Mouse (Mus musculus) testis, adult 2 months (tissue): ENCODE data around the gene Bcl2l11. TPM values are rescaled to one million over a fixed set of nuclear protein-coding genes. Genes with fewer than 3 reads are reported as not detected.

ENCODE experiments used
- H3K27ac ChIP-seq: fragments of 200-500 bp; 2 replicates; pipeline ENCODE4 v1.5.1; 2012; ENCODE audit warnings: low read depth, low read length; ENCODE audit not compliant: control insufficient read depth, insufficient read depth
- H3K27me3 ChIP-seq: fragments of 200-500 bp; 2 replicates; pipeline ENCODE4 v1.6.1; 2012; ENCODE audit warnings: mild to moderate bottlenecking, low read length, moderate library complexity; ENCODE audit not compliant: control insufficient read depth, insufficient read depth
- H3K36me3 ChIP-seq: fragments of 200-500 bp; 2 replicates; pipeline ENCODE4 v1.6.1; 2012; ENCODE audit warnings: mild to moderate bottlenecking, low read length; ENCODE audit not compliant: control insufficient read depth, insufficient read depth
- H3K4me1 ChIP-seq: fragments of 200-500 bp; 2 replicates; pipeline ENCODE4 v1.6.1; 2012; ENCODE audit warnings: low read length; ENCODE audit not compliant: control insufficient read depth, insufficient read depth
- H3K4me3 ChIP-seq: fragments of 200-500 bp; 2 replicates; pipeline ENCODE4 v1.5.1; 2012; ENCODE audit warnings: low read depth, mild to moderate bottlenecking, low read length, moderate library complexity, mixed read lengths; ENCODE audit not compliant: control insufficient read depth
- CTCF ChIP-seq: fragments of 200-500 bp; IDR thresholded peaks from 2 replicates; pipeline ENCODE4 v1.5.1; 2012; ENCODE audit warnings: low read depth, mild to moderate bottlenecking, inconsistent platforms, low read length, moderate library complexity; ENCODE audit not compliant: control insufficient read depth, insufficient read depth, insufficient replicate concordance
- POLR2A ChIP-seq: fragments of 200-500 bp; IDR thresholded peaks from 2 replicates; pipeline ENCODE4 v1.6.1; 2012; ENCODE audit warnings: low read depth, mild to moderate bottlenecking, inconsistent platforms, low read length, moderate library complexity; ENCODE audit not compliant: control insufficient read depth
- polyA plus RNA-seq: library from polyadenylated mRNA; depleted of rRNA; stranded (reverse); fragments of >200 nt; gene quantifications from 2 replicates; pipeline ENCODE4 v1.2.3, GENCODE M21; 2012

Gene Bcl2l11
- polyA plus RNA-seq, 1 experiment: 63.3 TPM

DNA sequence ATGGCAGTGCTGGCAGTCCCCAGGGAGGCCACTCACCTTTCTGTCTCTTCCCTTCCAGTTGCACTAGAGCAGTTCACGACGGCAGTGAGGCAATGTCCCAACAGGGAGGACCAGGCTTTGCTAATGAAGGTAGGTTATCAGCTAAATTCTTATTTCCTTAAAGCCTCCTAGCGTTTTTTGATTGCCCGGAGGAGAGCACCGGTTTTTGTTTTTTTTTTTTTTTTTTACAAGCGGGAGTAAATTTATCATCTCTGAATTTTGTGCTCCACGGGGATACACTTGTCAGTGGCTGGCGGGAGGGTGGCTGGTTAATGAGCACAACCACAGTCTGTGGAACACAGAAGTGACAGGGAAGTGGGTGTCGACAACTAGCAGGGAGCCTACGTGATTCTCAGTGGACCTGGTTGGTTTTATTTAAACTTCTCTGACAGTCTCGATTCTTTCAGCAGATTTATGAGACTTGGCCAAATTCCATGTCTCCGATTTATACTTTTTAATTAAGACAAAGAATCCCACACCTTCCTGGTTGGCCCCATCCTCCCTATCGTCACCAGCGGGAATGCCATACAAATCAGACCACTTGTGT lies 39.4 kb upstream of the Bcl2l11 start:
- H3K4me3 ChIP-seq: no peak overlapping the region
- no peaks in the 10 kb centered on the region for H3K27me3 ChIP-seq
- no peaks in the 10 kb centered on the region for H3K36me3 ChIP-seq
- H3K27ac ChIP-seq: no peak overlapping the region
- no peaks in the 10 kb centered on the region for H3K4me1 ChIP-seq
- TF ChIP-seq POLR2A (no peak), CTCF (no peak)

GRCm38 (mm10) chr2:128086996-128087526 lies 38.8 kb upstream of the Bcl2l11 start:
- TF ChIP-seq CTCF (no peak), POLR2A (no peak)
- Histone ChIP-seq H3K36me3 (no peaks in the 10 kb centered on the region), H3K27me3 (no peaks in the 10 kb centered on the region)

GRCm38 (mm10) chr2:128087798-128088545 lies 37.9 kb upstream of the Bcl2l11 start:
- Histone ChIP-seq H3K27ac (no peak overlapping the region), H3K4me3 (no peak overlapping the region), H3K4me1 (no peaks in the 10 kb centered on the region), H3K27me3 (no peaks in the 10 kb centered on the region), H3K36me3 (no peaks in the 10 kb centered on the region)
- TF ChIP-seq POLR2A (no peak), CTCF (no peak)

More at GRCm38 (mm10) chr2:128086996-128087526, 38.8 kb upstream of the Bcl2l11 start:
- H3K27ac ChIP-seq: no peak overlapping the region
- H3K4me3 ChIP-seq: no peak overlapping the region
- H3K4me1 ChIP-seq: no peaks in the 10 kb centered on the region

DNA sequence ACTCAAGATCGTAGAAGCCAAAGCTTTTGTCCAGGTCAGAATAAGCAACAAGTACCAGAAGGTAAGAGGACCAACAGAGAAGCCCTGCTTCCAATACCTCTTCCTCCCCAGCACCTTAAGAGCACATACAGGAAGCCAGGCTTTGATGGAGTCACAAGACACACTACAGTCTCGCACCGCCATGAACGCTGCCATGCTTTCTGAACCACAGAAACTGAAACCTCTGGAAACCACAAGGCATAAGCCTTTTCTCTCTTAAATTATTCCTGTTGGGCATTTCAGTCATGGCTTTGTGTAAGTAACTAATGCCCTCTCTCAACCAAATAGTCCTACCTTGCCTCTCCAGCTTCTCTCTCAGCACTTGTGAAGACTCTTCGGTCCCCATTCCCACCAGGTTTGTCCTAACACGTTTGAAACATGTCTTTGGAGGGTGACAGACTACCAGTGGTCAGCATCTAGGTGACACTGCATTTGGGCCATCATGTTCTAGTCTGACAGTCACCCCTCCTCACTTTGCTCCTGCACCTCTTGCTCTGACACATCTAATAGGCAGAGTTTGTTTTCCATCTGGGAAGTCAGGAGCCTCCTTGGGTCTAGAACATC lies 35.5 kb upstream of the Bcl2l11 start:
- H3K27me3 ChIP-seq: no peaks in the 10 kb centered on the region
- no peak overlapping the region for H3K4me3 ChIP-seq
- H3K36me3 ChIP-seq: no peaks in the 10 kb centered on the region
- H3K27ac ChIP-seq: no peak overlapping the region
- no peak for TF ChIP-seq POLR2A
- no peak for TF ChIP-seq CTCF
- no peaks in the 10 kb centered on the region for H3K4me1 ChIP-seq

- H3K36me3 ChIP-seq: no peaks in the 10 kb centered on the region
- H3K27me3 ChIP-seq: no peaks in the 10 kb centered on the region
- H3K27ac ChIP-seq: no peak overlapping the region
- H3K4me3 ChIP-seq: no peak overlapping the region
- no peaks in the 10 kb centered on the region for H3K4me1 ChIP-seq
- TF ChIP-seq CTCF (no peak), POLR2A (no peak)
Observed at GRCm38 (mm10) chr2:128091431-128092369, 34.1 kb upstream of the Bcl2l11 start.

GRCm38 (mm10) chr2:128092451-128092850 lies 33.4 kb upstream of the Bcl2l11 start:
- TF ChIP-seq CTCF (no peak), POLR2A (no peak)
- H3K36me3 ChIP-seq: no peaks in the 10 kb centered on the region
- no peak overlapping the region for H3K4me3 ChIP-seq
- H3K27ac ChIP-seq: no peak overlapping the region
- H3K4me1 ChIP-seq: no peaks in the 10 kb centered on the region
- no peaks in the 10 kb centered on the region for H3K27me3 ChIP-seq

DNA sequence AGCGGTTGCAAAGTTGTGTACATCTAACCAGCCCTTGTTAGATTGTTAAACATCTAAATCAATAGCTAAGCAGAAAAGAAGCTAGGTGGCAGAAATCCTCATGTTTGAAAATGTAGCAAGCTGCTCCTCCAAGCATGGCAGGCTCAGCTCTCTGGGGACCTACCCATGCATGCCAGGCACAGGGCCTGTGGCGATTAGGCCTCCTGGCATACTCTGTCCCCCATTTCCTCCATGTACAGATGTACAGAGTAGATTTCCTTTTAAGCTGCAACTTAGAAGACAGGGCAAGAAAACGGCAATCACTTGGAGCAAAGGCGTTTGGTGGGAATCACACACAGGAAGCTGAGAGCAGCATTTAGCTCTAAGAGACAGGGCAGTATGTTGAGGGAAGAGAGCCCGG lies 31.6 kb upstream of the Bcl2l11 start:
- no peaks in the 10 kb centered on the region for H3K36me3 ChIP-seq
- H3K27ac ChIP-seq: no peak overlapping the region
- H3K27me3 ChIP-seq: no peaks in the 10 kb centered on the region
- TF ChIP-seq POLR2A: no peak
- no peak overlapping the region for H3K4me3 ChIP-seq
- H3K4me1 ChIP-seq: no peaks in the 10 kb centered on the region
